Mouse (Mus musculus) G1E (cell line): ENCODE data around the gene Impdh1. TPM values are rescaled to one million over a fixed set of nuclear protein-coding genes. Genes with fewer than 3 reads are reported as not detected.
A peak's percentile ranks its signal among the peaks of the same experiment; 100 is the strongest.

Experiments
- ATAC-seq: 2 replicates; pipeline ENCODE4 v1.8.0; 2016; ENCODE audit warnings: mild to moderate bottlenecking; ENCODE audit not compliant: insufficient number of reproducible peaks, poor library complexity, low FRiP score, severe bottlenecking; ENCODE audit errors: extremely low read depth
- DNase-seq: peaks from one replicate; pipeline ENCODE4 v3.0.0; 2012; ENCODE audit warnings: low spot score
- H3K27me3 ChIP-seq: 2 replicates; pipeline ENCODE4 v1.6.1; 2012; ENCODE audit warnings: mild to moderate bottlenecking, low read length, inconsistent platforms; ENCODE audit not compliant: insufficient read depth
- H3K36me3 ChIP-seq: replicated peaks from 2 replicates; pipeline ENCODE3; 2012; ENCODE audit warnings: mild to moderate bottlenecking, inconsistent platforms
- H3K4me1 ChIP-seq: 2 replicates; pipeline ENCODE4 v1.6.1; 2012; ENCODE audit warnings: low read depth, low read length, inconsistent platforms, mixed read lengths; ENCODE audit not compliant: insufficient read depth
- H3K4me3 ChIP-seq: 2 replicates; pipeline ENCODE4 v1.5.1; 2012; ENCODE audit warnings: low read depth, mild to moderate bottlenecking, inconsistent platforms, low read length, moderate library complexity, mixed read lengths
- H3K9me3 ChIP-seq: replicated peaks from 2 replicates; pipeline ENCODE4 v1.6.1; 2012; ENCODE audit warnings: inconsistent platforms
- CTCF ChIP-seq: IDR thresholded peaks from 2 replicates; pipeline ENCODE4 v1.5.1; 2012; ENCODE audit warnings: low read depth, low read length, inconsistent platforms, mixed read lengths
- GATA1 ChIP-seq: IDR thresholded peaks from 2 replicates; pipeline ENCODE4 v1.6.1; 2012; ENCODE audit warnings: borderline replicate concordance, low read length, inconsistent platforms, mixed read lengths
- GATA2 ChIP-seq: IDR thresholded peaks from 2 replicates; pipeline ENCODE4 v1.6.1; 2012; ENCODE audit warnings: low read depth, low read length, inconsistent platforms, borderline replicate concordance
- POLR2AphosphoS5 ChIP-seq: IDR thresholded peaks from 2 replicates; pipeline ENCODE4 v1.6.1; 2012; ENCODE audit warnings: low read depth, low read length, inconsistent platforms; ENCODE audit not compliant: insufficient replicate concordance
- TAL1 ChIP-seq: conservative IDR thresholded peaks from 2 replicates; pipeline ENCODE4 v1.6.1; 2012; ENCODE audit warnings: low read depth, low read length, inconsistent platforms, mixed read lengths
- polyA plus RNA-seq: library from polyadenylated mRNA; stranded (reverse); fragments of >175 nt; gene quantifications from 2 replicates; pipeline ENCODE4 v1.2.3, GENCODE M21; 2012
- total RNA-seq, 2 experiments: library from RNA; stranded (forward) in 1 of 2; stranded (reverse) in 1 of 2; fragments of 200-1000 nt in 1 of 2; fragments of >200 nt in 1 of 2; fragmentation: Nextera tagmentation in 1 of 2; gene quantifications; 2 replicates each; pipeline ENCODE4 v1.2.3; 2014 to 2017

The Impdh1 gene
- total and polyA plus RNA-seq, 3 experiments = 2.6 to 40.6 (median 7.2) TPM

DNA sequence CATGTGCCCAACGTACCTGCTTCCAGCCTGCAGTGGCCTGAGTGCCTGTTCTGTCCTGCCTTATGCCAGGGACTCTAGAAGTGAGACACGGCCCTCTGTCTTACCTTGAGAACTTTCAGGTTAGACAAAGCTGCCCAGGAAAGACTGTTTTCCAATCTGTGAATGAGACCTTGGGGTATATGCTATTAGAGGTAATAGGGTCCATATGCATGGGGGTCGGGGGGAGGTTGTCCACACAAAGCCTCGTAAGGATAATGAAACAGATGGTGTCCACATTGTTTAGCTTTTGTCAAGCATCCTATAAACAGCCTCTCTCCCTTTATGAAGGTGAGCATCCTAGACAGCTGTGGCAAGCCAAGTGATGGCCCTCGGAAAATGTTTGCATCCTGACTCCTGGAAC lies 21.0 kb downstream of the Impdh1 start:
- peaks cover 54% of the 10 kb centered on the region for H3K27me3 ChIP-seq
- H3K4me1 ChIP-seq = peaks cover 21% of the 10 kb centered on the region
- no peak for TF ChIP-seq CTCF
- no peak for TF ChIP-seq GATA2
- no peak for TF ChIP-seq TAL1
- no peak for TF ChIP-seq POLR2AphosphoS5
- H3K4me3 ChIP-seq = no peak overlapping the region
- no peaks in the 10 kb centered on the region for H3K36me3 ChIP-seq
- no peaks in the 10 kb centered on the region for H3K9me3 ChIP-seq
- no peak for DNase-seq
- no peak for ATAC-seq

DNA sequence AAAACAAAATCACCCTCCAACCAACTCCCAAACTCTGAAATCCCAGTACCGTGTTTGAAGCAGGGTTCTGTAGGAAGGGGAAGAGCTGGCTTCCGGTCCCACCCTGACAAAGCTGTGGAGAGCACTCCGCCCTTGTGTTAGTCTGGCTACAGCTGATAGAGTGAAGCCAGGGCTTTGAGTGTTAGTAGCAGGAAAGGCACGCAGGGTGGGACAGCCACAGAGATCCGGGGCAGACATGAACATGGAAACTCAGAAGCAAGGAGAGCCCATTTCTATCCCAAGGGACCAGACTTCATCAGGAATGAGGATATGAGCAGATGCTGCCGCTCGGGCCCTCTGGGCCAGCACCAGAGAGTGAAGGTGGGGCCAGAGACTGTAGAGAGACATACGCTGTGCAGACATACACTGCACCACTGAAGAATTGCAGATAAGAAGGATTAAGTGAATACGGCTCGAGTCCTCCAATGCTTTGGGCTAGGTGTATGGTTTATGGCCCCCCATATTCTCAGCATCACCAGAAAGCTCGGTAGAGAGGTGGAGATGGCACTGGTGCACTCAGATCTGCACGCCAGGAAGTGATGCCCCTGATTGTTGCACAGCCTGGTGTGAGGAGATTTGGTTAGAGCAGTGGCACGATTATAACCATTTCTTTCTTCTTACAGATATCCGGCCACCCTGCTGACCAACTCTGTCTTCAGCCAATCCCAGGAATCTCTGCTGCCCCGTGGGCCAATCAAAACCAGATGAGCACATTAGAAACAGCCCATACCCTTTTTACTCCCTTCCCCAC lies 22.0 kb downstream of the Impdh1 start:
- ATAC-seq (no peak), DNase-seq (no peak)
- Histone ChIP-seq H3K36me3 (no peaks in the 10 kb centered on the region), H3K4me1 (peaks cover 22% of the 10 kb centered on the region), H3K9me3 (no peaks in the 10 kb centered on the region), H3K27me3 (peaks cover 50% of the 10 kb centered on the region), H3K4me3 (no peak overlapping the region)
- TF ChIP-seq CTCF (no peak), GATA2 (no peak), TAL1 (no peak), GATA1 (no peak), POLR2AphosphoS5 (no peak)

DNA sequence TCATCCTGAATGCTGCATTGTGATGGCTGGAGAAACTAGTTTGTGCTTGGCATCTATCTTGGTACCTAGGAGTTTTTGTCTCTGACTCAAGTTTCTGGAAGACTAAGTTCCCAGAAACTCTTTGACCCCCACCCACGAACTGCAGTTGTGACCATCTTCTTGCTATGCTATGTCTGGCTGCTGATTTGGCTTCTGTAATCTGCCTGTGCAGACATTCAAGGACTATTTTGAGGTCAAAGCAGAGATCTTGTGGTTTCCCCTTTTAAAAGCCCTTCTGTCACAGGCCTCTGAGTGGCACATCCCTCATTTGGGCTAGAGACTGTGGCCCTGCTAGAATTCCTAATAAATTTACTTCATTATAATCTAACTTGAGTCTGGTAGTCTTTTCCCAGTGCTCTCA lies 28.2 kb downstream of the Impdh1 start:
- Histone ChIP-seq H3K4me3 (no peak overlapping the region), H3K4me1 (peaks cover 14% of the 10 kb centered on the region), H3K36me3 (no peaks in the 10 kb centered on the region), H3K9me3 (no peaks in the 10 kb centered on the region), H3K27me3 (peaks cover 19% of the 10 kb centered on the region)
- DNase-seq (no peak), ATAC-seq (no peak)
- TF ChIP-seq TAL1 (peak; percentile 38), POLR2AphosphoS5 (no peak), GATA2 (no peak), GATA1 (no peak), CTCF (no peak)

DNA sequence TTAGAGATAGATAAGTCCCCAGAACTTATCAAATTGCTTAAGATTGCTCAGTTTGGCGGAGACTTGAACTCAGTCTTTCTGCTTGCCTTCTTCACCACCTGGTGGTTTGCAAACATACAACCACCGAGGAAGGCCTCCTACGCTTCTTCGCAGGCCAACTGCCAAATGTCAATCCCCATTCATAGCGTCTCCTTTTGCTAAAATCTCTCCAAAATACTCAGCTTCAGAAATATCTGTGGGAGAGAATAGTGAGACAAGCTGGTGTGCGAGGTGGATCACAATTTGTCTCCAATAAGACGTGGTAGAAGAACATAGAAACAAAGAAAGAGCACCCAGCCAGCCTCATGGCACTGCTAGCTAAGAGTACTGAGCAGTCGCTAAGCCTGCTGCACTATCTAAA lies 36.3 kb downstream of the Impdh1 start:
- Histone ChIP-seq H3K36me3 (no peaks in the 10 kb centered on the region), H3K9me3 (no peaks in the 10 kb centered on the region; the same call in 1 of the 2 replicates), H3K4me1 (no peaks in the 10 kb centered on the region; the same call in 1 of the 2 replicates), H3K27me3 (peaks cover 44% of the 10 kb centered on the region), H3K4me3 (no peak overlapping the region)
- TF ChIP-seq POLR2AphosphoS5 = no peak
- no peak for TF ChIP-seq TAL1
- TF ChIP-seq GATA1 = no peak
- TF ChIP-seq CTCF = no peak
- DNase-seq = no peak
- ATAC-seq = no peak

DNA sequence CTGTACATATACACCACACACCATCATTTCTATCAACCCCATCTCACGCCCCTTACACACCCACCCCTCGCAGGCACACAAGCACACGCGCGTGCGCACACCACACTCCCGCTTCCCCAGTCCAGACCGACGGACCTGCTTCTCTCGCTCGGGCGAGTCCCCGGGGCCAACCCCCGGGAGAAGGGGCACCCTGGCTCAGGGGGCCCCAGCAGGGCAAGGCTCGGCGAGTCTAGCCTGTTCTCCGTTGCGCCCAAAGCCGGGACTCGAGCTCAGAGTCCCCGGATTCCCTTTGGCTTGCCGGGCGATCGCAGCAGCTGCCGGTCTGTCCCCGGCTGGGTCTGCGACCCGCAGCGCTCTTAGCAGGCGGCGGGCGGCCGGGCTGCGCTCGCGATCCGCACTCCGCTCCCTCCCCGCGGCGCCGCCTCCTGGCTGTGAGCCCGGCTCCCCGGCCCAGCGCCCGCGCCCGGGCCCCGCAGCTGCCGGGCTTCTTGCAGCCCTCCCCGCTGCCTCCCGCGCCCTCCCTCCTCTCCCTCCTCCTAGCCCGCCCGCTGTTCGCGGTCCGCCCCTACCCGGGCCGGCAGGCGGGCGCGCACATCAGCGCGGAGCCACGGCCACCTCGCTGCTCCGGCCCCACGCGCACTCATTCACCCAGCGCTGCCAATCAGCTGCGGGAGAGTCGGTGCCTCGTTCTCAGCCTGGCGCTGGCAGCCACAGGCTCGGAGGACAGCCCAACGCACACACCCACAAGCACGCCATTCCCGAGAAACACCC lies 37.1 kb downstream of the Impdh1 start, which contains the start of gene Prrt4:
Gene Prrt4 (minus strand): TSS at position 697 of the 771 bp plus-strand sequence.
- no peak for DNase-seq
- no peak for TF ChIP-seq GATA1
- no peak for TF ChIP-seq POLR2AphosphoS5
- no peak for TF ChIP-seq CTCF
- TF ChIP-seq GATA2 = no peak
- no peak for TF ChIP-seq TAL1
- no peak for ATAC-seq
- H3K27me3 ChIP-seq = peaks cover 50% of the 10 kb centered on the region
- H3K4me3 ChIP-seq = no peak within 1 kb of the TSS
- no peaks in the 10 kb centered on the region for H3K36me3 ChIP-seq
- H3K4me1 ChIP-seq = no peaks in the 10 kb centered on the region; the same call in 1 of the 2 replicates
- H3K9me3 ChIP-seq = no peaks in the 10 kb centered on the region; the same call in 1 of the 2 replicates
